Mouse (Mus musculus): ENCODE measurements around the gene Anapc15.

- TF ChIP-seq GATA1 (IDR thresholded peaks at IDR 0.05; ENCODE audit: low read length) (no peak), TAL1 (IDR thresholded peaks at IDR 0.05; ENCODE audit: low read length) (no peak)
These were observed 42.2 kb downstream of the Anapc15 start, which contains the start of gene Lamtor1 for GRCm38 (mm10) chr7:101905561-101906286.

Measured in erythroblast, embryonic 14.5 days (primary cell).